ENCODE assay signal across 24 mouse cellular contexts in genomic region chr5:76644234-76644633, GRCm38 (mm10). TPM values are rescaled to one million over a fixed set of nuclear protein-coding genes. Genes with fewer than 3 reads are reported as not detected.
DNase-seq lines count a peak whose midpoint lies in the region; ATAC-seq and TF ChIP-seq lines count a peak whose summit lies in the region.
"Had no signal": no experiment of that assay in that cellular context is flagged by ENCODE, and none has a peak within 500 bp of the region (broad histone marks: within the 10 kb centered on the region; RNA-seq: fewer than 3 reads in every experiment).

No protein-coding gene starts in this region.

- TF ChIP-seq RAD21 in MEL (IDR thresholded peaks at IDR 0.05; ENCODE audit: low read depth, low read length), result no peak

- H3K79me2 ChIP-seq in MEL (ENCODE audit: control insufficient read depth, insufficient read depth, low read length, poor library complexity), result no peaks in the 10 kb centered on the region

- no peaks in the 10 kb centered on the region for H3K27me3 ChIP-seq in megakaryocyte, embryonic 14.5 days (replicated peaks)
- no peaks in the 10 kb centered on the region for H3K27me3 ChIP-seq in MEL (ENCODE audit: control insufficient read depth in 1 of 2, insufficient read depth in 2 of 2, low read length in 2 of 2)
- H3K27me3 ChIP-seq: CH12.LX; embryonic facial prominence, embryonic 12.5 days; forebrain, embryonic 13.5 days; forebrain, embryonic 15.5 days; Patski had no signal

- no peak for TF ChIP-seq CTCF in MEL (IDR thresholded peaks at IDR 0.05 in 2 of 3, conservative IDR thresholded peaks at IDR 0.05 in 1 of 3; ENCODE audit: control insufficient read depth in 1 of 3, insufficient read depth in 1 of 3, low read depth in 2 of 3, low read length in 3 of 3, poor library complexity in 1 of 3, severe bottlenecking in 1 of 3)

- peak overlapping the region; percentile 82 for H3K4me3 ChIP-seq in megakaryocyte, embryonic 14.5 days (replicated peaks)
- H3K4me3 ChIP-seq in MEL (ENCODE audit: control insufficient read depth in 1 of 2, insufficient read depth in 1 of 2, low read depth in 2 of 2, low read length in 2 of 2), result no peak overlapping the region
- H3K4me3 ChIP-seq: embryonic facial prominence, embryonic 10.5 days; embryonic facial prominence, embryonic 12.5 days; forebrain, embryonic 13.5 days; forebrain, embryonic 15.5 days had no signal

- peaks cover 87% of the 10 kb centered on the region for H3K4me1 ChIP-seq in megakaryocyte, embryonic 14.5 days
- peaks cover 21 to 22% of the 10 kb centered on the region in 2 experiments for H3K4me1 ChIP-seq in MEL (ENCODE audit: control insufficient read depth in 1 of 2, insufficient read depth in 2 of 2, low read length in 2 of 2)
- H3K4me1 ChIP-seq: embryonic facial prominence, embryonic 10.5 days; embryonic facial prominence, embryonic 12.5 days; forebrain, embryonic 13.5 days; forebrain, embryonic 15.5 days had no signal

- H3K36me3 ChIP-seq in megakaryocyte, embryonic 14.5 days (replicated peaks; ENCODE audit: low read length), result peaks cover 80% of the 10 kb centered on the region
- H3K36me3 ChIP-seq in MEL (ENCODE audit: control insufficient read depth in 1 of 2, insufficient read depth in 2 of 2, low read length in 2 of 2), result peaks cover 2 to 24% of the 10 kb centered on the region in 2 experiments; a peak in 2 of 4 replicates

- DNase-seq in 416B (ENCODE audit: low read depth), result peak; percentile 73
- DNase-seq in MEL (ENCODE audit: low read depth, low spot score), result peak; percentile 48
- DNase-seq in left cerebral cortex, adult 11 months (ENCODE audit: low spot score), result no peak
- no peak for DNase-seq in gastrocnemius, postnatal 10 days
- no peak for DNase-seq in spleen, postnatal 10 days (ENCODE audit: low spot score in 2 of 2)
- DNase-seq: adrenal gland, adult 8-10 months; adrenal gland, postnatal 14 days; adrenal gland, postnatal 36 days; cerebellum, adult 11-12 months; cerebellum, adult 2 months; cerebellum, adult 9-11 months; cerebellum, postnatal 14 days; forebrain, postnatal 0 days had no signal

- no peaks in the 10 kb centered on the region for H3K9me3 ChIP-seq in megakaryocyte, embryonic 14.5 days
- no peaks in the 10 kb centered on the region for H3K9me3 ChIP-seq in MEL (replicated peaks; ENCODE audit: insufficient read depth, low read length)
- H3K9me3 ChIP-seq: embryonic facial prominence, embryonic 10.5 days; embryonic facial prominence, embryonic 12.5 days; forebrain, embryonic 13.5 days; forebrain, embryonic 15.5 days; G1E had no signal

- H3K9ac ChIP-seq in MEL (ENCODE audit: control insufficient read depth, low read depth, low read length, poor library complexity, severe bottlenecking), result no peak overlapping the region
- H3K9ac ChIP-seq: embryonic facial prominence, embryonic 12.5 days; forebrain, embryonic 13.5 days; forebrain, embryonic 15.5 days; forebrain, postnatal 0 days had no signal

- no peak overlapping the region for H3K27ac ChIP-seq in MEL (ENCODE audit: control insufficient read depth, low read depth, low read length)
- H3K27ac ChIP-seq: embryonic facial prominence, embryonic 10.5 days; embryonic facial prominence, embryonic 12.5 days; forebrain, embryonic 13.5 days; forebrain, embryonic 15.5 days had no signal

- no peak for ATAC-seq in megakaryocyte, adult 5-6 weeks (ENCODE audit: poor library complexity, severe bottlenecking)
- ATAC-seq: activated CD4-positive, CD25-positive, alpha-beta regulatory T cell, adult 4 months; CD4-positive, CD25-positive, alpha-beta regulatory T cell, adult 4 months; forebrain, embryonic 13.5 days; forebrain, embryonic 15.5 days; forebrain, postnatal 0 days; Patski had no signal

- TF ChIP-seq POLR2A in MEL (IDR thresholded peaks at IDR 0.05; ENCODE audit: control insufficient read depth in 1 of 2, insufficient read depth in 1 of 2, low read depth in 1 of 2, low read length in 2 of 2, poor library complexity in 1 of 2), result no peak

- TF ChIP-seq EP300 in MEL (IDR thresholded peaks at IDR 0.05; ENCODE audit: low read depth in 1 of 2, low read length in 2 of 2), result no peak

TF ChIP-seq in MEL, 35 proteins besides CTCF, POLR2A, EP300 and RAD21:
- no peak for TF ChIP-seq CHD1 (IDR thresholded peaks at IDR 0.05; ENCODE audit: low read depth, low read length)
- TF ChIP-seq BHLHE40 (IDR thresholded peaks at IDR 0.05; ENCODE audit: borderline replicate concordance, low read depth, low read length), result 0 out of 2 replicates have a peak, but pooled peaks have one; percentile 5
- no peak for TF ChIP-seq ZMIZ1 (IDR thresholded peaks at IDR 0.05; ENCODE audit: low read depth, low read length)
- no peak for TF ChIP-seq GABPA (IDR thresholded peaks at IDR 0.05; ENCODE audit: low read depth, low read length)
- TF ChIP-seq MYB (IDR thresholded peaks at IDR 0.05; ENCODE audit: low read depth, low read length), result no peak
- TF ChIP-seq TCF12 (IDR thresholded peaks at IDR 0.05; ENCODE audit: low read depth, low read length), result no peak

RNA-seq across cellular contexts. Expression of gene C530008M17Rik, which starts 12.1 kb away (rescaled TPM):
- 39.8 and 42.0 TPM in 2 replicates for polyA plus RNA-seq in megakaryocyte, embryonic 14.5 days (2012; ENCODE audit: insufficient read depth, low replicate concordance)
- 0.87 and 1.6 TPM in 2 replicates for total RNA-seq in megakaryocyte, adult 5-6 weeks (2015)
- total RNA-seq in megakaryocyte, adult 5-6 weeks (2017), result 0.15 and 1.1 TPM in 2 replicates
- total RNA-seq in MEL (2012; rRNA removed), result 2.1 and 3.2 TPM in 2 replicates
- 10 to 100 TPM in 1 of 2 experiments, not detected in 1; 10.6 TPM for polyA plus RNA-seq in MEL (2012; ENCODE audit: insufficient read depth in 1 of 2, insufficient read length in 2 of 2, low read depth in 1 of 2, low replicate concordance in 2 of 2, missing spikeins in 1 of 2)
- 10 to 100 TPM in 1 of 2 experiments, 1 to 10 TPM in 1; 9.1 to 10.7 TPM for total RNA-seq in gastrocnemius, postnatal 10 days (2021)

RNA-seq across cellular contexts. Expression of gene Cep135, which starts 55.7 kb away (rescaled TPM):
- 0.68 and 2.4 TPM in 2 replicates for polyA plus RNA-seq in megakaryocyte, embryonic 14.5 days (2012; ENCODE audit: insufficient read depth, low replicate concordance)
- total RNA-seq in megakaryocyte, adult 5-6 weeks (2015), result 11.0 and 11.2 TPM in 2 replicates
- total RNA-seq in megakaryocyte, adult 5-6 weeks (2017), result 17.6 and 23.2 TPM in 2 replicates
- total RNA-seq in MEL (2012; rRNA removed), result 9.3 and 9.7 TPM in 2 replicates
- 1 to 10 TPM in 1 of 2 experiments, not detected in 1; 9.2 TPM for polyA plus RNA-seq in MEL (2012; ENCODE audit: insufficient read depth in 1 of 2, insufficient read length in 2 of 2, low read depth in 1 of 2, low replicate concordance in 2 of 2, missing spikeins in 1 of 2)
- total RNA-seq in gastrocnemius, postnatal 10 days (2021), result 1 to 10 TPM; 2.6 to 3.3 TPM

Comparison
In these comparisons a context has a peak if more than half of its experiments do, and no peak if none do; other contexts are left out.
1. DNase-seq: peak in 416B (single experiment) and MEL (single experiment); none in left cerebral cortex, adult 11 months (single experiment), gastrocnemius, postnatal 10 days (single experiment) and spleen, postnatal 10 days (0 of 2).